Mouse (Mus musculus): ENCODE data around the gene Tmem28.

The Tmem28 gene

DNA sequence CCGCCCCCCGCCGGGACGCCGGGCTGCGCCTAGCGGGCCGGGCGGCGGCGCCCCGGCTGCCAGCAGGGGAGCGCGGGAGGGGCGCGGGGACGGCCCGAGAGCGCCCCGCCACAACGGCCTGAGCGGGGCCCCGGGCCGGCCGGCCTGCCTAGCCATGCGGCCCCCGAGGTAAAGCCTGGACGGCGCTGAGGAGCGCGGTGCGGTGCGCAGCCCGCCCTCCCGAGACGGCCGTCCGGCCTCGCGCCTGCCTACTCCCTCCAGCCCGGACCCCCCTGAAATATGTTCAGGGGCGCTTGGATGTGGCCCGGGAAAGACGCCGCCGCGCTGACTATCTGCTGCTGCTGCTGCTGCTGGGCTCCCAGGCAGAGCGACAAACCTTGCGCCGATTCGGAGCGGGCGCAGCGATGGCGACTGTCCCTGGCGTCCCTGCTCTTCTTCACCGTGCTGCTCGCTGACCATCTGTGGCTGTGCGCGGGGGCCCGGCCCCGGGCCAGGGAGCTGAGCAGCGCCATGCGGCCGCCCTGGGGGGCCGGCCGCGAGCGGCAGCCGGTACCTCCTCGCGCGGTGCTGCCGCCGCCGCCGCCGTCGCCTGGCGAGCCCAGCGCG, at the start of gene Tmem28:
TSS of gene Tmem28 (plus strand) at position 232 of the 606 bp plus-strand sequence.
- DNase-seq (ENCODE audit: low read depth, low spot score): no peak

DNA sequence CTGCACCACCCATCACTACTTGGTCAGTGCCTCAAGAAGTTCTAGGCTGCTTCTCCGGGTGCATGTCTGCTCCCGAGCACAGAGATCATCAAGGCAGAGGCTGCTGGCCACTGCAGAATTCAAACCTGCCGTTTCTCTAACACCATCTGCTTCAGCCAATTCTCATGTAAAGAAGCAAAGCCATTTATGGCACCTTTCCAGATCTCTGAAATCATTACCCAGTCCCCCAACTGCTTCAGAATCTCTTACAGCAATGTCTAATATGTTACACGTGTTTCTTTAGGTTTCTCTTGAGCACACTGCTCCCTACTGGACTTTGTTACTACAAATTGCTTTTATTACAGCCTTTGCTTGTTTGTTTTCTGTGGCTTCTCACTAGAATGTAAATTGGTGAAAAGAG, 40.5 kb upstream of the Tmem28 start:
- no peak for DNase-seq (ENCODE audit: low read depth, low spot score)

DNA sequence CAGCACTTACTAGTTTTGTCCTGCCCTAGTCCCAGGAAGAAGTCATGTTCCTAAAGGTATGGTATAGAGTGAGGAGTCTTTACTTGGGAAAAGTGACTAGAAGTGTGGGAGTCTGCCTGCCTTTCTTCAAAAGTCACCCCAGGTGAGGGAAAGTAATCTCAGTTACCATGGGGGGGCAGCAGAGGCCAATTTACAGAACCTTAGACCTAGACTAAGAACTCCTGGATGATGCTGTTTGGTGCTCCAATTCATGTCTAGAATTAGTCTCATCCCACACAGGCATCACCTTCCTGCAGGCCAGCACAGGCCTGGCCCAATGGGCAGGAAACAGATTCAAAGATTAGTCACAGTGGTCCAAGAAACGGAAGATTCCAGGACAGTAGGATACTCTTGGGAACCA, 12.4 kb upstream of the Tmem28 start:
- no peak for DNase-seq (ENCODE audit: low read depth, low spot score)

DNA sequence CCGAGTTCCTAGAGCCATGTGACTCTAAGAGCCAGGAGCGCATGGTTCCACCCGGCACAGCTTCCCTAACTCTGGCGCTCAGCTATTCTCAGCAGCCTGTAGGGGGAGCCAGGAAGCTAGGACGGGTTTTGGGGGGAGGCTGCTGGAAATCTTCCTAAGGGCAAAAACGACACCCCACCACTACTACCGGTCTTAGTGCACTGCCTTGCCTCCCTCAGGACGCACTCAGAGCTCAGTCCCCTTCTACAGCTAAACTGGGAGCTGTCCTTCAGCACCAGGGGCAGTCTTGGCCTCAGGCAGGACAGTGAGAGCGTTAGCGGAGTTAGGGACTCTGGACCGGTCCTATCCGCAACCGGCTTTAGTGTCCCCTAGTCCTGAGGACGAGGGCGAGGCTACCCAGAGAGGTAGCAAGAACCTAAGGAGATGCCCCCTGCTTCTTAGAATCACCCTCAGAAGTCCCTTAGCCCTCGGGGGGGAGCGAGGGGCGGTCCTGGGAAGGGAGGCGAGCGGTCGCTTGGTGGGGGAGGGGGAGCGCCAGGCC, 1.4 kb upstream of the Tmem28 start:
- DNase-seq (ENCODE audit: low read depth, low spot score): peak; percentile 53

DNA sequence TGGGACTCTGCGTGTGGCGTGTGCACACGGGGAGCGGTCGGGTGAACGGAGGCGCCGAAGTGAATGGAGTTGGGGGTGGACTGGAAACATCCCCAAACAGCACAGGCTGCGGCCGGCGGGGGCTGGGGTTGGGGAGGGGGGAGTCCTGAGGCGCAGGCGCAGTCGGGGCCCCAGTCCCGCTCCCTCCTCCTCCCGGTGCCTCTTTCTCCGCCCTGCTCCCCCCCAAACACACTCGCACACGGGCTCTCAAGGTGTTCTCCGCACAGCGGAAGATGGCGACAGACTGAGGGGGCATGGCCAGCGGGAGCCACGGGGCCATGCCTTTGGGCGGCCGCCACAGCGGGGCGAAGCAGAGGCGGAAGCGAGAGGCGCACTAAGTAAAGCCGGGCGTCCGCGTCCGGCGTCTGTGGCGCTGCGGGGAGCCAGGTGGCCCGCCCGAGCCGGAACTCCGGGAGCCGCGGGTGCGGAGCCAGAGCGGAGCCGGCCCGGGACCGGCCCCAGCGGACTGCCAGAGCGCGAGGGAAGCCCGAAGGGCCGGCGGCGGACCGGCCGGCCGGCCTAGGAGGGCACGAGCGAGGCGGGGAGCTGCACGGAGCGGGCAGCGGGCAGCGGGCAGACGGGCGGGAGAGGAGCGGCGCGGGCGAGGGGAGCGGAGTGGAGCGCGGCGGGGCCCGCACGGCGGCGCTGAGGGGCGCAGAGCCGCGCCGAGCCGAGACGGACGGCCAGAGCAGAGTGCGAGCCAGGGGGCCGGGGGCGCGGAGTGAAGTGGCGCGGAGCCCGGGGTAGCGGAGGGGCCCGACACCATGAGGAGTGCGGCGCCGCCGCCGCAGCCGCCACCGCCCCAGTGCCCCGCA, 658 bp upstream of the Tmem28 start:
- DNase-seq (ENCODE audit: low read depth, low spot score): peak; percentile 11

DNA sequence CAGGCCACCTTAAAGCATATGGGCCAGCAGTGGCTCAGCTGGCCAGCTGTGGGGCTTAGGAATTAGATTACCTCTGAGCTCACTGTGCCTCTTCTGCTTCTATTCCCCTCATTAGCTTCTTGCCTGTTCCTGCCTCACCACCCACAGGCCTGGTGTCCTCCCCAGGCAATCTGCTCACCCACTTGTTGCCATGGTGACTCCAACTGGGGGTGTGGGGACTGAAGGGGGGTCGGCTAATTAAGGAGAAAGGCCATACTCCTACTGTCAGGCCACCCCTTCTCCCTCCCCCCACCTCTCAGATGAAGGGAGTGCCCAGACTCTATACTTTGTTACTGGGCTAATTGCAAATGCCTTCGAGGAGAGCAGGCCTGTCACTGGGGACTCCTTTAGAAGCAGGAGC, 21.3 kb downstream of the Tmem28 start:
- no peak for DNase-seq (ENCODE audit: low read depth, low spot score)

DNA sequence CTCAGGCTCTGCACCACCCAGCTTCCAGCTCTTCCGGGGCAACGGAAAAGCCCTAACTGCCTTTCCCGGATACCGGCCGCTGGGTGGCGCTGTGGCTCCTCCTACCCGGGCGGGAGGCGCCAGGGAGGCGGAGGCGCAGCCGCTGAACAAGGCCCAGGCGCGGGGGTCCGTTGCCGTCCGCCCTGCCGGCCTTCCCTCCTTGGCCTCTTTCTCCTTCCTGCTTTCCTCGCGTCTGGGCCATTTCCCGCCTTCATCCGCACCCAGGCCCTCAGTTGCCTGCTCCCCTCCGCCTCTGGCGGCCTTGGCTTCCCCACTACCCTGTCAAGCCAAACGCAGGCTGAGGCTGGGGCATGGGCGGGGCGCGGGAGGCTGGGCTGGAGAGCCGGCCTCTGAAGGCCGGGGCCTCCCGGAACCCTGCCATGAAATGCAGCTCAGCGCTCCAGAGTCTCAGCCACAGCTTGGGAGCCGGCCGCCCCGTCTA, 32.5 kb downstream of the Tmem28 start:
- DNase-seq (ENCODE audit: low read depth, low spot score): peak; percentile 26

DNA sequence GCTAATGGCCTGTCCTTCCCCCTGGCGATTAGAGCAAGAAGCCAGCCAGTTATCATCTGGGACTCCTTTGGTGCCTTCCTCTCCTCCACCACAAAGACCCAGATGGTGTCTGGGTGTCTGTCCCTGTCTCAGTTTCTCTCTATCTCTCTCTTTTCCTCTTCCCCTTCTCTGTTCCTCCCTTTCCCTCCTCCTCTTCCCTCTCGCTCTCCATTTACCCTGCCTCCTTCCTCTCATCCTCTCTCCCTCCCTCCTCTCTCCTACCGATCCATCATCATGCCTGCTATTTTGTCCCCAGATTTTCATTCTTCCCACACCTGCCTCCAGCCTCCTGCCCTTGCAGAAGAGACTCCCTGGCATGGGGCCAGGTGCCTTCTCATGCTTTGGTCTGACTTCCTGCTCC, 33.0 kb downstream of the Tmem28 start:
- no peak for DNase-seq (ENCODE audit: low read depth, low spot score)

DNA sequence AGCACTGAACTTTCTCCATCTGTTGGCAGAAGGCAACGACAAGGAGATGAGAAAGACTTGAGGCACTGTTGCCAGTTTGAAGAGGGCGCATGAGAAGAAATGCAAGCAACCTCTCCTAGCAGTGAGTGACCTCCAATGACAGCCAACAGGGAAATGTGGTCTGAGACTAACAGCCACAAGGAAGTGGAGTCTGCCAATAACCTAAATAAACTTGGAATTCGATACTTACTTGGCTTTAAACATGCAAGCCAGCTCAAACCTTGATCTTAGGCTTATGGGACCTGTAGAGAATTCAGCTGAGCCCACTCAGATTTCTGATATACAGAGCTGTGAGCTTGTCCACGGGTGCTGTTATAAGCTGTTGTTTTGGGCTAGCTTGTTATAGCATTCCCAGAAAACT, 51.4 kb downstream of the Tmem28 start:
- no peak for DNase-seq (ENCODE audit: low read depth, low spot score)

DNA sequence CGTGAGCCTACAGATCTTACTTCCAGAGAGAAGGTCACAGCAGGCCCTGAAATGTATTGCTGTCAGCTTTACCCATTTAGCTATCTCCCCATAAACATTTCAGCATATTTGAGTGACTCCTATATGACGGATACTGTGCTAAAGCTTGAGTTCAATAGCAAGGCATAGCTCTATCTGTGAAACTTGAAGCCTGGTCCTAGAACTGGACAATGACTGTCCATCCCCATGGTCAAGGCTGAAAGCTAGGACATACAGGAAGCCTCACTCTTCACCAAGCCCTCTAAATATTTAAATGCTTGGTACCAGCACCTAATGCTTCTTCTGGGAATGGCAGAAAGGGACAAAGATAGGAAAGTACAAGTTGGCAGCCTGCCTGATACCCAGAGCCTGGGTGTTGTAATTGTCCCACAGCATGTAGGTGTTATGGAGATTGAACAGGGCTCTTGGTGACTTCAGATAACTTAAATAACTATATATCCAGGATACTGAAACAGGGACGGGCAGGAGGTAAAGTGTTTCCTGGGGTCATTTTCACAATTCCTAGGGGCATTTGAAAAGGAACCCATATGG, 51.9 kb downstream of the Tmem28 start:
- DNase-seq (ENCODE audit: low read depth, low spot score): no peak

DNA sequence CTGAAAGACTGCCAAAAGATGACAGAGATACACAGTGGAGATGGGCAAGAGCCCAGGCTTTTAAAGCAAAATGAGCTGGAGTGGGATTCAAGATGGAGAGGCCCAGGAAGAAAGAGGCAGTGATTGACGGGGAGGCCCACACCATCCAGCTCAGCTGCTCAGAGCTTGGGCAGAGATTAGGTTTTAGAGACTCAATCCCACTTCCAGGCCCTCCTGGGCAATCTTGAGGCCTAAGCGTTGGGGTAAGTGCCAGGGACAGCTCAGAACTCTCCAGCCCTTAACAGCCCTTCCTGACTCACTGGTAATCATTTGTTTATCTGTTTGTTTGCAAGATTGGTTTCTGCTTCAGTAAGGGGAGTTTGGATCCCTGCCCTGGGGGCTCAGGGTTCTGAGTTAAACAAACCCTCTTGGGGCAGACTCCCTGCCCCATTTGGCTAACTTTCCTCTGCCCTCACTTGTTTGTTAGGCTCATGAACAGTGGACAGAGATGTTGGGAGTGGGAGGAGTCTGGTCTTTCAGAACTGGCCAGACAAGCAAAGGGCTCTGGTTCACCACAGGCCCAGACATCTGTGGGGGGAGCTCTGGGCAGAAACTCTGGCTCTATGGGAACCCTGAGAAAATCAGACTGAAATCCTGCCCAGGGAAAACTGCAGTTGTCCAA, 52.6 kb downstream of the Tmem28 start:
- no peak for DNase-seq (ENCODE audit: low read depth, low spot score)

DNA sequence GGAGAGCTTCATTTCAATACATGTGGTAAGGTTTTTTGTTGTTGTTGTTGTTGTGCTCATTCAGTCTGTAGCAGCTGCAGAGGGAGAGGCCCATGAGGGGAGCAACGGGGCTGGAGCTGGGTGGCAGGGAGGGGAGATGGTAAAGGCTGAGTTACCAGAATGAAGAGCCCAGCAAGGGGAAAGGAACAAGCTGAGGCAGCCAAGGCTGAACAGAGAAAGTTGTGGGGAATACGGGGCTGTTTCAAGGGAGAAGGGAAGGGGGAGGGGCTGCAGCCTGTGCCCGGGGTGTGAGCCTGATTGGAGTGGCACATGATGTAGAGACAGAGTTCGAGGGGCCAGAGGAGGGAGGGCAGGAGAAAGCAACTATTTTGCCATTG, 53.1 kb downstream of the Tmem28 start:
- DNase-seq (ENCODE audit: low read depth, low spot score): no peak

DNA sequence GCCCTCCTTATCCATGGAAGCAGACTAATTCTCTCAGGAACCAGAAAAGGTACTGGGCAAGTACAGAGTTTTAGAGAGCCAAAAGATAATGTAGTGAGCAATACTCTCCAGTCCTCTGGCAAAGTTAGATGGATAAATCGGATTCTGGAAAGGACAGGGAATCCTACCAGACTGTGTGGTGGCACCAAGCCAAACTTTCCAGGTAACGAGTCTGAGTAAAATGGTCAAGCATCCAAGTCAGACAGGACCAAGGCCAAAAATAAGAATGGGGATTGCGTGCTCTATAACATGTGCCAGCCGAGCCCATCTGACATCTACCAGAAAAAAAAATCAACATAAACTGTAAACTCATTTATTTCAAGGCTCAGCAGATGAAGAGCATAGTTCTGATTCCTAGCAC, 56.0 kb downstream of the Tmem28 start:
- DNase-seq (ENCODE audit: low read depth, low spot score): no peak

DNA sequence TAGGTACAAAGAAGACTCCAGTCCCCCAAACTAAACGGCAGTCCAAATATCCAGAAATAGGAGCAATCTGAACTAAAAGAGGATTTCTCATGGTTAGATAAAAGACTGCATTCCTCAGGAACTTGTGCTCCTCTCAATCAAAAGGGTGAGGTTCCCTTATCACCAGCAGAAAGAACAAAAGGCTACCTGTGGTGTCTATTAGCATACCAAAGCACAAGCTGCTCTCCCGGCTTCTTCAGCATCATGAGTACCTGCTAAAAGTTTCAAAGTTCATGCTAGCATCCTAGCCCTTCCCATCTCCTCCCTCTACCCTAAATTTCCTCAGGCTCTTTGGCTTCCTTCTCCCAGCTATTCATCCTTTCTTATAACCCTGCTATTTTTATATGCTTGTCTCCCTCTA, 62.6 kb downstream of the Tmem28 start:
- DNase-seq (ENCODE audit: low read depth, low spot score): peak; percentile 13

Data from WW6 (cell line).